Mouse (Mus musculus) C2C12 (cell line): ENCODE measurements around the gene Pon2. TPM values are rescaled to one million over a fixed set of nuclear protein-coding genes. Genes with fewer than 3 reads are reported as not detected.

ENCODE experiments used
- H3K27me3 ChIP-seq: one replicate; pipeline ENCODE4 v1.6.1; 2011; ENCODE audit not compliant: control insufficient read depth, insufficient read depth, insufficient read length
- H3K36me3 ChIP-seq: one replicate; pipeline ENCODE4 v1.6.1; 2011; ENCODE audit not compliant: control insufficient read depth, insufficient read depth
- H3K4me3 ChIP-seq: one replicate; pipeline ENCODE4 v1.5.1; 2011; ENCODE audit warnings: mild to moderate bottlenecking, control low read depth; ENCODE audit not compliant: poor library complexity, insufficient read depth, severe bottlenecking
- H3K79me2 ChIP-seq: one replicate; pipeline ENCODE4 v1.6.1; 2011; ENCODE audit not compliant: control insufficient read depth, insufficient read depth
- H3K79me3 ChIP-seq: one replicate; pipeline ENCODE4 v1.6.1; 2011; ENCODE audit warnings: low read depth, control low read depth
- H3ac ChIP-seq: one replicate; pipeline ENCODE3; 2011; ENCODE audit warnings: low read depth; ENCODE audit not compliant: control insufficient read depth, insufficient read length
- CEBPB ChIP-seq: IDR thresholded peaks from one replicate; pipeline ENCODE4 v1.6.1; 2011; ENCODE audit warnings: low read depth, mild to moderate bottlenecking, control low read depth, moderate library complexity
- CTCF ChIP-seq: IDR thresholded peaks from one replicate; pipeline ENCODE4 v1.5.1; 2011; ENCODE audit not compliant: control insufficient read depth, insufficient read depth, insufficient read length
- FOSL1 ChIP-seq: IDR thresholded peaks from one replicate; pipeline ENCODE4 v1.8.0; 2011; ENCODE audit warnings: mild to moderate bottlenecking, low read length; ENCODE audit not compliant: poor library complexity, insufficient read depth, severe bottlenecking
- MAX ChIP-seq: IDR thresholded peaks from one replicate; pipeline ENCODE4 v1.6.1; 2011; ENCODE audit warnings: mild to moderate bottlenecking, control low read depth
- MYOD1 ChIP-seq: IDR thresholded peaks from one replicate; pipeline ENCODE4 v1.6.1; 2011; ENCODE audit warnings: low read depth; ENCODE audit not compliant: control insufficient read depth, insufficient read length
- MYOG ChIP-seq: IDR thresholded peaks from one replicate; pipeline ENCODE4 v1.6.1; 2011; ENCODE audit not compliant: control insufficient read depth, insufficient read length; ENCODE audit errors: extremely low read depth
- USF1 ChIP-seq: IDR thresholded peaks from one replicate; pipeline ENCODE4 v1.6.1; 2011; ENCODE audit warnings: low read depth, mild to moderate bottlenecking, control low read depth, moderate library complexity
- polyA plus RNA-seq: library from polyadenylated mRNA; unstranded; fragments of >200 nt; fragmentation: generic; extraction: Trizol; gene quantifications from one replicate; pipeline ENCODE4 v1.2.1, GENCODE M21; 2012; ENCODE audit warnings: missing spikeins

Gene Pon2
- polyA plus RNA-seq, 1 experiment, result 8.4 TPM

GRCm38 (mm10) chr6:5282418-5282817 lies 15.8 kb downstream of the Pon2 start:
- no peak overlapping the region for H3ac ChIP-seq
- H3K79me3 ChIP-seq, result no peaks in the 10 kb centered on the region
- TF ChIP-seq MYOD1, result no peak
- no peak for TF ChIP-seq MAX
- TF ChIP-seq CEBPB, result no peak
- TF ChIP-seq CTCF, result no peak
- TF ChIP-seq FOSL1, result no peak
- TF ChIP-seq USF1, result no peak
- no peak for TF ChIP-seq MYOG
- H3K79me2 ChIP-seq, result no peaks in the 10 kb centered on the region
- no peak overlapping the region for H3K4me3 ChIP-seq
- no peaks in the 10 kb centered on the region for H3K27me3 ChIP-seq
- peaks cover 4% of the 10 kb centered on the region for H3K36me3 ChIP-seq

GRCm38 (mm10) chr6:5280576-5281305 lies 17.5 kb downstream of the Pon2 start:
- TF ChIP-seq MYOG (no peak), USF1 (no peak), MYOD1 (no peak), CTCF (no peak), CEBPB (no peak), FOSL1 (no peak), MAX (no peak)
- no peak overlapping the region for H3ac ChIP-seq
- peaks cover 4% of the 10 kb centered on the region for H3K36me3 ChIP-seq
- H3K79me3 ChIP-seq, result no peaks in the 10 kb centered on the region
- H3K4me3 ChIP-seq, result no peak overlapping the region
- H3K27me3 ChIP-seq, result no peaks in the 10 kb centered on the region
- H3K79me2 ChIP-seq, result no peaks in the 10 kb centered on the region

GRCm38 (mm10) chr6:5277972-5278371 lies 20.3 kb downstream of the Pon2 start:
- H3K79me3 ChIP-seq, result no peaks in the 10 kb centered on the region
- no peak for TF ChIP-seq CTCF
- no peak for TF ChIP-seq MYOD1
- no peak for TF ChIP-seq CEBPB
- no peak for TF ChIP-seq USF1
- no peak for TF ChIP-seq FOSL1
- no peak overlapping the region for H3K4me3 ChIP-seq
- H3K36me3 ChIP-seq, result peaks cover 4% of the 10 kb centered on the region
- H3K79me2 ChIP-seq, result no peaks in the 10 kb centered on the region
- H3K27me3 ChIP-seq, result no peaks in the 10 kb centered on the region
- H3ac ChIP-seq, result no peak overlapping the region

- no peaks in the 10 kb centered on the region for H3K27me3 ChIP-seq
- H3K79me2 ChIP-seq, result no peaks in the 10 kb centered on the region
- H3ac ChIP-seq, result no peak overlapping the region
- H3K4me3 ChIP-seq, result no peak overlapping the region
- no peaks in the 10 kb centered on the region for H3K36me3 ChIP-seq
- no peaks in the 10 kb centered on the region for H3K79me3 ChIP-seq
- TF ChIP-seq MAX (no peak), CEBPB (no peak), MYOG (no peak), FOSL1 (no peak), CTCF (no peak), MYOD1 (no peak), USF1 (no peak)
These were observed 28.6 kb downstream of the Pon2 start for GRCm38 (mm10) chr6:5269641-5270040.

DNA sequence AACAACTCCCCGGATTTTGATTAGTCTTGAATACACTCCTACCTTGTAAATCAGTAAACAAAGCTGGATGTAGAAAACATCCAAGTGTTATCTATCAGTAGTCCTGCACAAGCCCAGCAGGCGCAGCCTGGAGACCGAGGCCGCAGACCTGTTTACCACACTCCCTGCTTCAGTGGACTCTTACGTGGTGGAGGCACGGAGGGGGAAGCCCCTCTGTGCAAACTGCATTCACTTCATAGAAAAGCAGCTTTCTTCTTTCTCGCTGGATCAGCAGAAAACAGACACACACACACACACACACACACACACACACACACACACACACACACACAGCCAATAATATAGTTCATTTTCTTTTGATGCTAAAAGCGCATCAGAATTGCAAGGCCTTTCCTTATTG lies 33.5 kb downstream of the Pon2 start:
- no peaks in the 10 kb centered on the region for H3K27me3 ChIP-seq
- H3K79me2 ChIP-seq, result no peaks in the 10 kb centered on the region
- H3K4me3 ChIP-seq, result no peak overlapping the region
- no peaks in the 10 kb centered on the region for H3K79me3 ChIP-seq
- no peaks in the 10 kb centered on the region for H3K36me3 ChIP-seq
- TF ChIP-seq CTCF (no peak), MAX (no peak), FOSL1 (no peak), CEBPB (no peak), USF1 (no peak), MYOD1 (no peak), MYOG (no peak)
- no peak overlapping the region for H3ac ChIP-seq
